Mouse (Mus musculus) lung, postnatal 4 days (tissue): ENCODE data around the gene Cfap77.

Source experiments
- DNase-seq, 2 experiments: peaks; one replicate each; pipeline ENCODE4 v3.0.0; 2021

Gene Cfap77

DNA sequence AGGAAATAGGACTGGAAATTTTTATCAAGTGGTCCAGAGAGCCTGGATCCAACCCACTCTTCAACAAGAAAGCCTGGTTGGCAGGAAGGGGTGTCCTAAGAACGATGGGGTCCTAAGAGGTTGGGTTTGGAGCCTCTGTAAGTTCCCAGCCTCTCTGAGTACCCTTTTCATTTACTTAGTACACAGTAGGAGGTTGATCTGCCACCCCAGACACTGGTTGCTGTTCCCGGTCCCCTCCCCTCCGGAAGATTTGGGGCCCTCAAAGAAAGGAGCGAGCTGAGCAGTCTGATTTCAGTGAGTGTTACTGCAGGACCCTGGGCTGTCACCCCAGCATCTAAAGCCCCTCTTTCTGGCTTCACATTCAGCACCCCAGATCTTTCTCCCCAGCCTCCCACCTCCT lies 135.9 kb downstream of the Cfap77 start:
- no peak for DNase-seq

DNA sequence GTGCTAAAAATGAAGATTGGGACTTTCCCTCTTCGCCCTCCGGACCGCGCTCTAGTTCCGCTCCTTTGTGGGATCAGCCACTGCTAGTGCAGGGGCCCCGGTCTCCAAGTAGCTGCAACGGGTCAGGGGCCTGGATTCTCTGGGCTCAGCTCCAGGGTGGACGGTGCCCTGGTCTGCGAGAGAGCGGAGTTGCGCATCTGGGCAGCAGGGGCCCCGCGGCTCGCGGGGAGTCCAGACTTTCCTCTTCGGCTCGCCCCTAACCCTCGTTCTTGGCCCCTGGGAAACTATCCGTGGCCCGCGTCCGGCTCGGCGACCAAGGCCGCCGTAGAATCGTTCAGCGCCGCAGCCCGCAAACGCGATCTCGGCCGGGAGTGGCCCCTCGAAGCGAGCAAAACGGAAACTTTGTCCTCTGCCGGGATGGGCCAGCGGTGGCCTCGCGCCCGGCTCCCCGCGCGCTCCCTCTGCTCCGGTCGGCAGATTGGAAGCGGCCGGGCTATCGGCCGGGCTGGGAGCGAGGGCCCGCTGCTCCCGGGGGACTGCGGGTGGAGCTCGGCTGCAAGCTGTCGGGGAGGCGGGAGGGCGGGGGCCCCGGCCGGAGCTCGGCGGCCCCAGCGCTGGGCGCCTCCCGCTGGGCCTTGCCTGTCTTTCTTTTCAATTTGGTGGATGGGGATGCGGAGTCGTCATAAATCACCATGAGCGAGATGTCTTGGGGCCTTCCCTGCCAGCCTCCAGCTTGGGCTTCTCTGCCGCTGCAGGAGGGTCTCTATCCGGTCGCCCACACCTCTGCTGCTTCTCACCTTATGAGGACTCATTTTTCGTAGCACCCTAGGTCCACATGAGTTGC lies 137.1 kb downstream of the Cfap77 start:
- DNase-seq = peak in 1 of 2 experiments; percentile 33

DNA sequence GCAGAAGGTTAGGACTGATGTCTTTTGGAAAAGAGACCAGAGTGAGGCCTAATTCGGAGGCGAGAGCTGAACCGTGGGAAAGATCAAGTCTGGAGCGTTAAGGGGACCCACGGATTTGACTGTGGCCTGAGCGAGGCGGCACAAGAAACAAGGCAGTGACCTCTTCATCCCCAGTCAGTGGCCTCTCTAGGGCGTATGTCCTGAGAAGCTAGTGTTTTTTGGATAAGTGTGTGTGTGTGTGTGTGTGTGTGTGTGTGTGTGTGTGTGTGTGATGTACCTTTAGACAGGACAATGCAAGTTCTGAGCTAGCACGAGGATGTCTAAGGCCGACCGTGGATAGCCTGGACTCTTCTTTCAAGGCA lies 137.7 kb downstream of the Cfap77 start:
- no peak for DNase-seq

DNA sequence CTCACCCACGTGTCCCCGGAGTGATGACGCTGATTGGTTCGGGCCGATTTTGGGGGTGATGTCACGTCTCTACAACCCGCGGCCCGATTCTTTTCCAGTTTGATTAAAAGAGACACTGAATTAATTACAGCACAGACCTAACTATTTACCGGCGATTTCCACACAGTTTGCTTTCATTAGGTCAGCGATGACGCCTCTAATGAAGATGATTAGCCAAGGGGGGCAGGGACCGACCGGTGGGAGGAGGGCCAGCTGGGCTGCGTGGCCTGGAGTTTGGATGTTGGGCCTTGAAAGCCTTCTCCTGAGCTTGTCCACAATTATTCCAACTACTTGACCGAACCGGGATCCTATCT lies 138.4 kb downstream of the Cfap77 start, which contains the start of gene Barhl1:
Barhl1 (minus strand) TSS at position 156 of the 353 bp plus-strand sequence.
- no peak for DNase-seq

DNA sequence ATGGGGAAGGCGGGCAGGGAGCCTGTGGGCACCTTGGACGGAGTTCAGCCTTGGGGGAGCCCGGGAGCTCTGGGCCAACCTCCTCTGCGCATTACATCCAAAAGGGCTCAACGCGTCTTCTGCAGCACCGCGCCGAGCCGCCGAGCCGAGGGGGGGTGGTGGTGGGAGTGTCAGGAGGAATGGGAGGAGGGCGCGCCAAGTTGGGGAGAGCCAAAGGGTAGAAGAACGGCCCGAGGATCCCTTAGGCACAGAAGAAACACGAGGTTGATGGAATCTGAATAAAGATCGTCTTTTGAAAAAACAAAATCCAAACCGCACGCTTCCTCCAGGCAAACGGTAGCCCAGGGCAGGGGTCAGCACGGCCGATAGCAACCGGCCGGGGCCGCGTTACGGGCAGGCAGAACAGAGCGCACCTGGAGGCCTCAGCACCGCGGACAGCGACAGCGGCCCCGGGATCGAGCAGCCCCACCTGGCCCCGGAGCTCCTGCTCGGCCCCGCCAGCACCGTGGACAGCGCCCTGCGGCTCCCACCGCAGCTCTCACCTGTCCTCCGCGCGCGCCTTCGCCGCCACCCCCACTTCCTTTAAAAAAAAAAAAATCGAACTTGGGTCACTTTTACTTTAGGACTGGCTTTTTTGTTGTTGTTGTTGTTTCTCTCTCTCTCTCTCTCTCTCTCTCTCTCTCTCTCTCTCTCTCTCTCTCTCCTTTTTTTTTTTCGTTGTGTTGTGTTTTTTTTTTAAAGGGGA lies 138.9 kb downstream of the Cfap77 start:
- peak; percentile 85 to 86 for DNase-seq

DNA sequence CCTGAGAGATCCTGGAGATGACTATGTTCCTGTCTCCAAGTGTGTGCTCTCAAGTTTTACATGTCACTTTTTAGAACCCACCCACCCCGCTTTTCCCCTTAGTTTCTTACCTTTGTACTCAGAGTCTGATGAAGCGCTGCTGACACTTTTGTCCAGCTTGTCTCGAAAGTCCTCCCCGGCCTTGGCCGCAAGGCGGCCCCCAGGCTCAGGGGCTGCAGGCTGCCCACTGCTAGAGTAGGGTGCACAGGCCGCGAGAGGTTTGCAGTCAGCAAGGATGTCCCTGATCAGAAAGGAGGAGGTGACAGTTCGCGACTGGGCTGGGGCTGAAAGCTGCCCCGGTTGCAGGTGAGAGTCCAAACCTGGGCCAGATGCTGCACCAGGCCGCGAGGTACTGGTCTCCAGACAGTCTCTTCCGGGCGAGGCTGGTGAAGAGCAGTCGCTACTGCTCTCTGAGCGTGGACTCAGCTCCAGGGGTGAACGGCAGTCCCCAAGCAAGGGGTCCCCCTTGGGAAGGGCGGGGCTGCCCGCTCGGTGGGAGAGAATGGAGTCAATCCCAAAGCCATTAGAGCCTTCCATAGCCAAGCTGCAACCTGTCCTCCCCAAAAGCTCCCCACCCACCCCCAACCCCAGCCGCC lies 139.6 kb downstream of the Cfap77 start:
- no peak for DNase-seq

DNA sequence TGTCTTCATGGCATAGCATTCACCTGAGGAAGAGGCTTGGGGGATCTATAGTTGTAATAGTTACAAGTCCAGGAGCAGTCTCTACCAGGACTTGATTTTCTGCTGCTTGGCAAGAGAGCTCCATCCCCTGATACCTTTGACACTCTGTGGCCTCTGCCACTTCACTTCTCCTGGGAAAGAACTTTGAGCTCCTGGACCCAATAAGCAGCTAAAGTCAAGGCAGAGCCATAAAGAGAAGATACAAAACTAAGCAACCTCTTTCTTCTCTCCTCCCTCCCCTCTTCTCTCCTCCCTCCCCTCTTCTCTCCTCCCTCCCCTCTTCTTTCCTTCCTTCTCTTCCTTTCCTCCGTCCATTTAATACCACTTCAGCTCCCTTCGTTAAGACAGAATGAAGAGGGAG lies 140.7 kb downstream of the Cfap77 start:
- DNase-seq = no peak

DNA sequence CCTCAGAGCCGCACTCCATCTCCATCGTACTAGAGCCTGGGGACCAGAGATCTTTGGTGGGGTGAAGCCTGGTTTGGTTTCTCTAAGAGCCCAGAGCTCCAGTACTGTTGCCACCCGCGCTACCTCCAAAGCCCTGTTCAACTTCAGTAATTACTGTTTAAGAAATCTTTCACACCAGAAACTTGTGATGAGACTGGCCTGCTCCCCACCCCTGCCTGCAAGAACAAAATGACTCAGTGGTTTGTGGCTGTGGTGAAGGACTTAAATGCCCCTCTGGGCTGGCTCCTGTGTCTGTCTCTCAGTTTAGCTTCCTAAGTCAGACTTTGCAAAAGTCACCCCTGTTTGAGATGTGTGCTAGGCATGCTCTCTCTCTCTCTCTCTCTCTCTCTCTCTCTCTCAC lies 141.9 kb downstream of the Cfap77 start:
- no peak for DNase-seq

DNA sequence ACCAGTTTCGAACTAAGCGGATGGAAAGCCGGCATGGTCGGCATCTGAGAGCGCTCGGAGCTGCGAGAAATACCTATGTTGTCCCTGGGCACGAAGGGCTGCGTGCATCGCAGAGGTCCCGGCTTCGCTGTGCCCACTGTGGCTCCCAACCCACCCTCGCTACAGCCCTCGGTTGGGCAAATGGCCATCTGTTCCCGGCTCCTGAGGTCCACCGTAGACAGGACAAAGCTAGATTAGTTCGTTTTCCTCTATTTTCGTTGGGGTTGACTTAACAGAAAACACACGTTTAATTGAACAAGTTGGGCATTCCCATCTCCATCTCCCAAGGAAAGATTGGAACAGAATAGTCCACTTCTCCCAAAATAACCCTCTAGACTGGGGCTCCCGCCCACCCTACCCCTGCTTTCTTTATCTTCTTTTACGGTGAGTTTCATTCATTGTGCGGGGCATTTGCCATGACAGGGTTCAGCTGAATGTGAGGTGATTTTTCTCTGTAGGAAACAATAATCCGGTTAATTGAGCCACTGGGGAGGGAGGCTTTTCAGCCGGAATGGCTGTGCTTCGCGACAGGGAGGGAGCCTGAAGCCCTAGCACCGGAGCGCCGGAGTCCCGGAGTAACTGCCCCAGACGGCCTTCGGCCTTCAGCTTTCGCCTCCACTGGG lies 142.7 kb downstream of the Cfap77 start:
- DNase-seq = no peak

DNA sequence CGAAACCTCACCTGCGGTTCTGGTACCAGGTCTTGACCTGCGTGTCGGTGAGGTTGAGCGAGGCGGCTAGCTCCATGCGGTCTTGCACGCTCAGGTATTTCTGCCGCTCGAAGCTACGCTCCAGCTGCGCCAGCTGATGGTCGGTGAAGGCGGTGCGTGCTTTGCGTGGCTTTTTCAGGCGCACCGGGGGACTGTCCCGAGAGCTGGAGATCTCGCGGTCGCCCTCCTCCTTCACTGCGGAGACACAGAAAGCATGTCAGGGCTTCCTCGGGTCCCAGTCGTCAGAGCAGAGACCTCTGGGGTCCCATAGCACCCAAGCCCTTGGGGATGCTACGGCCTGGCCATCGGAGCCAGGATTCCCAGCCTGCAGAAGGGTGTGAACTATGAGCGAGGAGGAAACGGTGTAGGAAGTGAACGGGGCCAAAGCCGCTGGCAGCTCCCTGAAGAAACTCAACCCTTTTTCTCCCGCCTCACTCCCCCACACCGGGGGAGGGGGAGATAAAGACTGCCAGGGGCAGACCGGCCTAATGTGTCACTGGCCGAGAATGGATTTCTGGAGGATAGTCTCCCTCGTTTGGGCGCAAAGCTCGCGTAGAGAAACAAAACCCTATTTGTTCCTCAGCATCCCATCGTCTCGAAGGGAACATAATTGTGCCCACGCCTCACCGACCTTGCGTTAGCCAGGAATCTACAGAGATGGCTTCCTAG lies 143.4 kb downstream of the Cfap77 start:
- no peak for DNase-seq

DNA sequence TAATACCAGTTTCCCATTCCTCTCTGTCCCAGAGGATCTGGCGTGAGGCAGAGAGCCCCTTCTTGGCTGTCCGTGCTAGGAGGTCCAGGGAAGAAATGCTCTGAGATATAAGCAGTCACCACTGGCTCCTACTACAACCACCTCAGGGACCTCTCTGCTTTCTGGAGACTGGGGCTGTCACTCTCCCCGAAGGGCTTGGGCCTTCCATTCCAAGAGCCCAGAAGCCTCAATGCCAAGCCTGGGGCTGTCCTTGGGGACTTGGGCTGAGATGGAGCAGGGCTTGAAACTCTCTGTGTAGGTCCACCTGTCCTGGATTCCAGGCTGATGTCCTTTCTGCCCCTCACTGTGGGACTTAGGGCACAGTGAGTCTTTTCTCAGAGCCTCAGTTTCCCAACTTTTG lies 144.0 kb downstream of the Cfap77 start:
- no peak for DNase-seq

DNA sequence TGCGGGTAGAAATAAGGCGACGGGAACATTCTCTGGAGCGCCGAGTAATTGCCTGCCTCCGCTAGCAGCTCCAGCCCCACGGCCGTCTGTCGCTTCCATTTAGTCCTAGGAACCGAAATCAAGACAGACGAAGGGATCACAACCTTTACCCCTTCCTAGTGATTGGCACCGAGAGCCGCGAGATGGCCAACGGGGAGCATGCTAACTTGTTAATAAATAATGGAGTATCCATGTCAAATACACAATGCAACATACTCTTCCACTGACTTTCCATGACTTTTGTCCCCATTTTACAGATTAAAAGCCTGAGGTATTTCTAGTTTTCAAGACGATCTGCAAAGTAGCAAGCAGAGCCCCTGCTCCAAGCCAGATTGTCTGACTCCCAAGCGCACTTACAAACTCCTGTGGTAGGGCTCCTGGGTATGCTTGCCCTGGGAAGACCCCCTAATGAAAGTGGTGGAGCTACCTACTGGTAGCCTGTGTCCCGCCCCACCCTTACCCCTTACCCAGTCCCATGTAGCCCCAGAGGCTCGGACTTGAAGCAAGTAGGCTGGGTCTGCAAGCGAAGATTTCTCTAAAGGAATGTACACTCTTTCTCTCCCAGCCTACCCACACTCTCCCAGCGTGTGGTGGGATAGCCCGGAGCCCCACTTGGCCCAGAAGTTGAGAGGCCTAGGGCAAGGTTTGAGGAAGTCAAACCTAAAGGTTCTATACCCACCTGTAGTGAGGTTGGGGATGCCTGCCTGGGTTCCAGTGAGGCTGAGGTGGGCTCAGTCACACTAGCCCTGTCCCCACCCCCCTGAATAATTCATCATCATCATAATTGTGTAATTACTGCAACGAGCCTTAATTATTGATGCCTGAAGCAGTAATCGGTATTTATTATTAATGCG lies 144.8 kb downstream of the Cfap77 start:
- DNase-seq = no peak

DNA sequence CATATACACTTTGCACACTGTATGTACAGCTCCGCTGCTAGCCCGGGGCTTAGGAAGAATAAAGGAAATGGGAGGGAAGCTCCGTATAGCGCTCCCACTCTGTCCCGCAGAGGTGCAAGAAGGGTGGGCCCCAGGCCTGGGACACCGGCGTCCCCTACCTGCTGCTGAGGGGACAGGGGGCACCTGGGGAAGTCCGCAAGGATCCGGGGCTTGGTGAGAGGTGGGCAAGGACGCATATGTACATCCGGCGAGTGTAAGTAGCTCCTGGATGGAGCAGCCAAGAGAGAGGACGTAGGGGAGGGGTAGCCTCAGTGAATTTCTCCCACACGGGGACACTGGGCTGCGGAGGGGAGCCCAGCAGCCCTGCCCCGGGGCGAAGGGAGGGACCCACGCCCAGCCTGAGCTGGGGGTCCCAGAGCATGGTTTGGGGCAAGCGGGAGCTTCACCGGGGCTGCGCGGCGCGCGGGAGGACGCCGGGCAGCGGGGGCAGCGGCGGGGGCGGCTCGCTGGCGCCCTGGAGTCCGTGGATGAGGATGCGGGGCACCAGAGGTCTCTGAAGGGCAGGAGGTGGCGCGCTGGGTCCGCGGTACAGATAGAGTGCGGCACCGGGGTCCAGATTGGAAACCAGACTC lies 145.6 kb downstream of the Cfap77 start:
- no peak for DNase-seq

DNA sequence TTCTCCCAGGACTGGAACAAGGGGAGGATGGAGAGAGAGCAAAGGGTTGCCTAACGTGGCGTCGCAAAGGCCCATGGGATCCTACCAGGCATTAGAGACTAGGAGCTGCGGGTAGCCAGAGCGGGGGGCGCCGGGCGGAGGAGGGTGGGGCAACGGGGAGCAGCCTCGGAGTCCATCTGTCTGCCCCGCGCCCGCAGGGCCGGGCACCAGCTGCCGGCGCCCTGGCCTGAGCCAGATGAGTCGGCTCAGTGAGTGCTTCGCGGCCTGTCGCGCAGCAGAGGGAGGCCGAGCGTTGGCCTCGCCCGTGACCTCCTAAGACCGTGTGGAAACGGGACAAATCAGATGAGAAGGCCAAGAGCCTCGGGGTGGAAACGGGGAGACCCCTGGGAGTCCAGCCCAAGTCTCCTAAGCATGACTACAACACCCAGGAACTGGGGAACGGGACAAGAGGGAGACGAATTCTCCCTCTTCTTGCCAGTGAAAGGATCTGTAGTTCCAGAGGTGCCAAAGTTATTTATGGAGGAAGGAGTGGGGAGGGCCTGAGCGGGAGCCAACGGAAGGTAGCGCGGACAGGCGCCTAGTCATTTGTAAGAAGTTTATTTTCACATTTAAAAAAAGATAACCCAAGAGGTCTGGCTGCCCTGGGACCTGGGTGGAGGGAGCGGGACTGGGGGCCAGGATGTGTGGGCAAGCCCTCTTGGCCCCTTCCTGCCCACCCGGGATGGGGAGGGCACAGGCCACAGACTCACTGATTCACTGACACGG lies 146.3 kb downstream of the Cfap77 start:
- DNase-seq = peak in 1 of 2 experiments; percentile 38

DNA sequence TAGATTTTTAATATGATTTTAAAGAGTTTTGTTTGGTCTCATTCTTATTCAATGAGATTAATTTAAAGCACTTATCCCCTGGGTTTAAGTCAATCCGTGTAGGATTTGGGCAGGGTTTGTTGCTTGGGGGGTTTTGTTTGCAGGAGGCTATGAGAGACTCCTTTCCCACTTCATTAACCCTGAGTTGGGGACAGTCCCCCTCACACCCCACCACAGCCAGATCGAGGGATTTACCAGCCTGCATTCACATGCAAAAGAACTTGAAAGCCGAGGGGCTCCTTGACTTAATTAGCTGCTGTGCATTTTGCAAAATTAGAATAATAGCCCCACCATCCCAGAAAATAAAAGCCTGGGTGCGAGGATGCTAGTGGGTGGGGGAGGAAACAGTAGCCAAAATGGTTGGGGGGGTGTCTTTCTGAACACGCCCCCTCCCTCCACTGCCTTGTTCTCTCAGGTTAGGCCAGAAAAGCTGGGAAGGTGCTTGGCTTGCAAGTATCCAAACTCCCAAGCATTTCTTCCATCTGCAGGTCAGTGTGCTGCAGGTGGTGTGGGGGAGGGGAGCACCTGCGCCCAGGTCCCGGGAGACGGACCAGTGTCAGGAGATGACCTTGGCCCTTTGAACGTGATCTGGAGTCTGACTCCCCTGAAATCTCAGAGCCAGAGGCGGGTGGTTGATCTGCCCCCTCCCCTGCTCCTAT lies 147.0 kb downstream of the Cfap77 start:
- DNase-seq = no peak

DNA sequence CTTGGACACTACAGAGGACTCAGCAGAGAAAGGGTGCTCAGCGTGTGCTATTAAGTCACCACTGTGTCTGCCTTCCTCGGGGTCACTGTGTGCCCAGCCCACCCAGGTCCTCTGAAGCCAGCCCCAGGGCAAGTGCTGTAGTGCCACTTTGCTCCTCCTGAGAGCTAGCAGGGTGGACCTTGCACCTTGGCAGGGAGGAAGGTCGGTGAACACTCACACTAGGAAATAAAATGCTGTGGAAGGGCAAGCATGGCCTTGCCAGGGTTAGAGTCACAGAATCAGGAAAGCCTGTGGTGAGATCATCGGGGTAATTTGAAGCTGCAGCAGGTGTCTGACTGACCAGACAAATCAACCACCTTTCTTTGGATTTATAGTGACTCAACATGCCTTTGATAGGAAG lies 149.3 kb downstream of the Cfap77 start:
- DNase-seq = no peak

DNA sequence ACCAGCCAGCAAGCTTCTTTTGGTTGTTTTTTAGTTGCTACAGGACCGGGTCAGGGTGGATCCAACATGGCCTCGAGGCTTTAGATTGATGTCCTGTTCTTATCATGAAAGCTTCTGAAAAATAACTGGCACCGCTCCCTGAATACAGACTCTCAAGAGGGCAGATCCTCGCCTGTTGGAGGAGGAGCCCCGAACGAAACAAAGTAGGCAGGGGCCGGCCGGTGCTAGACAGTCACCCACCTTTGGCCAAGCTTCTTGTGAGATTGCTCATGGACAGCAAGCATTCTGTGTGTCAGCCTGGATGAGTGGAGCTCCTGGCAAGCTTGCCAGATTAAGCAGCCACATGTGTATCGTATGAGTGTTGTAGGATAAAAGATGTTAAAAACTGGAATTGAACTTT lies 150.1 kb downstream of the Cfap77 start:
- DNase-seq = no peak

DNA sequence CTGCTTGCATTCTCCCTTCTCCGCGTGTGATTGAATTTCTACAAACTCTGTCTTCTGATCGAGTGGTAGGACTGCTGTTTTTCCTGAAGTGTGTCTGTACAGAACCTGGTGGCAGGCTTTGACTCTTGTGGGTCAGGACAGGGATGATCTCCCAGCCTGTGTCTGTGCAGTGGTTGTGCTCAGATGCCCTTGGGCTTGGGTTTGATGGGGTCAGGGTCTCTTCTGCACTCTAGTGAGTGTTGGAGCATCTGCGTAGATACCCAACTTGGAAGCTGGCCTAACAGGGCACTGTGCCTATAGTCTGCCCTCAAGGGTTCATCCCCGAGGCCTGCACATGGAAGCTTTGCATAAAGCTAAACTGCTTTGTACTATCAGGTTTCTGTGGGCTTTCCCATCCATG lies 151.0 kb downstream of the Cfap77 start:
- DNase-seq = no peak

DNA sequence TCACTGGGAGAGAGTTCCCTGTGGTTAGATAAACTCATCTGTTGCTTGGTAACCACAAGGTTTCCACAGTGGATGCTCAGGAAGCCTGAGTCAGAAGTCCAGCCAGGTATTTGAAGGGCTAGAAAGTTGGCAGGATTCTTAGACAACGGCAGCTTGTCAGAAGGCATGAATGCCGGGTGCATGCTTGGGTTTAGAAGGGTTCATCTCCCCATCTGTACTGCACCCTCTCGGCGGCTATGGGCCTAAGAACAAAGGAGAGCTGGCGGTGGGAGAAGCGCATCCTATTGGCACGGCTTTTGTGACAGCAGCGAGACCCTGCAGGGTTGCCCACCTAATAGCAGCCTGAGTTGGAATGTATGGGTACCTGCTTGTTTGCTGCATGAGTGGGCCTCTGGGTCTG lies 152.6 kb downstream of the Cfap77 start:
- no peak for DNase-seq
